Mouse (Mus musculus) layer of hippocampus, postnatal 10 days (tissue): Measurements from ENCODE around the gene Wscd2. TPM values are rescaled to one million over a fixed set of nuclear protein-coding genes. Genes with fewer than 3 reads are reported as not detected.

Experiments
- DNase-seq, 2 experiments: peaks; one replicate each; pipeline ENCODE4 v3.0.0; 2021; ENCODE audit warnings: low spot score in 2 of 2
- total RNA-seq, 2 experiments: library from RNA; stranded (reverse); gene quantifications; 2 replicates each; pipeline ENCODE4 v1.2.3; 2021

Wscd2 gene
- total RNA-seq, 2 experiments from 2014 or later = 58.0 to 63.4 TPM

DNA sequence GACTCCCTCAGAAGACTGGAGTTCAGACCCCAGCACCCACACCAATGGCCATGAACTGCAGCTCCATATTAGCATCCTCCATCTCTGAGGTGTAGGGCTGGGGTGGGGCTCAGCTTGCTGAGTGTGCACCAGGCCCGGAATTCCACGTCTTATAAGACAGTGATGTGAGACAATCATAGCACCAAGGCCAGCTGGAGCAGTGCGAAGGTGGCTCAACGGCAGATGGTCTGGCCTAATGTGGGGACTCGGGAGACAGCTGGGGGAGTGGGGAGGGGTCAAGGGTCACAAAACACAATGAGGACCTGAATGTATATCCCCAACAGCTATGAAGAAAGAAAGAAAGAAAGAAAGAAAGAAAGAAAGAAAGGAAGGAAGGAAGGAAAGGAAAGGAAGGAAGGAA lies 9.7 kb upstream of the Wscd2 start:
- no peak for DNase-seq

DNA sequence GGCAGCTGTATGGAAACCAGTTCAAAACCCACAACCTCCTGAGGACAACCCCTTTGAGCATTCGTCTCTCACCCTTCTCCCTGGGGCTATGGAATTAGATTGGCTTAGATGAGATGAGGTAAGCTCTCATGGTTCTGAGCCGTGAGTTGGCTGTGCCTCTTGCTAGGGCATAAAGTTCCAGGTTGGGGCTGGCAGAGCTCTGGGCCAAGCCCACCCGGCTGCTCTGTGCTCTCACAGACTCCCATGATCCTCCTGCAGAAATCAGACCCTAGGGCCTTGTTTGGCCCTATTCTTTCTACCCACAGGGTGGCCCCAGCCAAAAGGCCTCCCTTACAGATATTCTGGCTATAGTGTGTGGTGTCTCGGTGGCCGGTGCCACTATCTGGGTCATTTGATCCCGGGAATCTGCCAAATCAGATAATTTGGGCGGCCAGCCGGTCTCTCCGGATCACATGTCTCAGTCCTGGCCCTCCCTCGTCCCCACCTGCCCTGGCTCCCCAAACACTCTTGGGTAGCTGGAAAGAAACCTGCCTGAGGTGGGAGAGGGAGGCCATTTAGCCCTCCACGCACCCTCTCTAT lies 4.5 kb upstream of the Wscd2 start:
- DNase-seq = no peak

DNA sequence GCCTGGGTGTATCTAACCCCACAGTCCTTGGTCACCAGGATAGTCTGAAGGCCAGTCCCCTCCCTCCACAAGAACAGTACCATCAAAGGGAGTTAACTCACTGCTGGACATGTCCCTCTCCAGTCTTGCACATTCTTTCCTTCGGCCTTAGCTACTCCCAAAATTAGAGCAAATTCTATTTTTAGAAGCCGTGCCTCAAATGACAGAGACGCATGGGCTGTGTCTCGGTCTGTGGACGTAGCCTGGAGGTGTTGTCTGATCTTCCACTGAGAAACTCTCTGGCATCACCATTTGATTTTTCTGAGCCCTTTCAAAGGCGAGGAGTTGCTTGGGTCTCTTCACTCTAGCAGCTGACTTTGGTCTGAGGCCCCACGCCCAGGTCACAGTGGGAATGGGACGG lies 2.3 kb upstream of the Wscd2 start:
- DNase-seq = no peak

DNA sequence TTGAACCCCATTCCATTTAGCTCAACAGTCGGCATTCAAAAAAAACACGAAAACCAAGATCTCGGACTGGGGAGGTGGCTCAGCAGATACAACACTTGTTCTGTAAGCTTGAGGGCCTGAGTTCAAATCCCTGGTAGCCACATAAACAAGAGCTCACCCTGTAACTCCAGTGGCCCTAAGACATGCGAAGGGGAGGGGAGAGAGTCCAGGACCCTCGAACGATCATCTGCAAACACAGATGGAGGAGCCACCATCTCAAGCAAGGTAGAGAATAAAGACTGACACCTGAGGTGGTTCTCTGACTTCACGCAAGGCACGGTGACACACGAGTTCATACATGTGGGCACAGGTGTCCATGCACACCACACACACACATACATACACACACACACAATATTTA lies 516 bp upstream of the Wscd2 start:
- no peak for DNase-seq

DNA sequence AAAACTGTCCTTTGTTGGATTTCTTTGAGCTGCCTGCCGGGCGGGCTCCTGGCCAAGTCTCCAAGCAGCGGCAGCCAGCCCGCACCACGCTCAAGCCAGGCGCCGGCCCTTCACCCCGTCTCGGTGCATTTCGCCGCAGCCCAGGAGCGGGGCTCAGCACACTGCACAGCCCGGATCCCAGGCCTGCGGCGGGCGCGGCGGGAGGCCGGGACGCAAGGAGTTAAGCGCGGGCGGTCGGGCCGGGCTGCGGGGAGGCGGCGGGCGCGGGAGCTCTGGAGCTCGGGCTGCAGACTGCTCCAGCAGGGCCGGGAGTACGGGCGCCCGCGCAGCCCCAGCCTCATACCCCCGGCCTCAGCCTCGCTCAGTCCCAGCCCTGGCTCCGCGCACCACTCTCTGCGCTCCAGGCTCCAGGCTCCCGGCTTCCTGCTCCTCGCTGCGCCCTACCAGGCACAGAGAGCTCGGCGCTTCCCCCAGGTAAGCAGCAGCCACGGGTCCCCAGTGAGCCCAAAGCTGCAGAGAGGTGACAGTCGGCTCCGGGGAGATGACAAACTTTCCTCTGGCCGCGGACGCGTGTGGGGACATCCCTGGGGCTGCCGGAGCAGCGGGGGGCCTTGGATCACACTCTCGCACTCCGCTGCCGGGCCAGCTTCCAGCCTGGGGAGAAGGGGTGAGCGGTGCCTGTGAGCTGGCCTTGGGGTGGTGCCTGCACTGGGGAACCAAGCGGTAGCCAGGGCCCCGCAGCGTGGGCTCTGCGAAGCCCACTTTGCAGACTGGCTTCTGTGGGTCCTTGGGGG lies 531 bp downstream of the Wscd2 start:
- DNase-seq = peak; percentile 62 to 79

DNA sequence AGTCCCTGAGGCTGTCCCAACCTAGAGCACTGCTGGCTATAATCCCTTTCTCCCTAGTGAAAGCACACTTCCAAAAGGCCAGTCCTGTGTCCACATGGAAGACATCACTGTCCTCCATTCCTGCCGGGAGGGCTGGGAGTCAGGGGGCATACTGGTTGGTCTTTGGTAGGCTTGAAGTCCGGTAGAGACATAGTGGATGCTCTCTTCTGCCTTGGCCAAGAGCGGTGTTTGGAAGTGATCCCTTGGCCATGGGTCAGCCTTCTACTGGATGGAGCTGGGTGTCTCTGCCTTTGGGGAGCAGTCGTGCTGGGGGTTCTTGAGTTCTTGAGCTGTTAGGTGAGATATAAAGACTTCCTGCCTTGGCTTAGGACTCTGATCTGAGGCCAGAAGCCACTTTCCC lies 1.4 kb downstream of the Wscd2 start:
- DNase-seq = no peak

DNA sequence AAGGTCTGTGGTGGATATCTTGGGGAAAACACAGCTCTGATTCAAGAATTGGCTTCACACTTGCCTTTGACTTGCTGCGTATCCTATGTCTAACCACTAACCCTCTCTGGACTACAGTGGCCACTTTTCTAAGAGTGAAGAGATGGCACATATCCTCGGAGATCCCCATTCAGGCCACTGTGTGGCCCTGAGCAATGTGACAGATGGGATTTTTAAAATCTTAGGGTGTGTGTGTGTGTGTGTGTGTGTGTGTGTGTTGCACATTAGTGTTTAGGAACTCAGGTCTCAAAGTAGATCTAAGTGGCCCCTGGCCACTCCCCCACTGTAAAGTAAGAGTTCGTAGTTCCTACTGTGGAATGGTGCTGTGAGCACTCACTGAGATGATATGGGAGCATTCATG lies 1.9 kb downstream of the Wscd2 start:
- DNase-seq = no peak

DNA sequence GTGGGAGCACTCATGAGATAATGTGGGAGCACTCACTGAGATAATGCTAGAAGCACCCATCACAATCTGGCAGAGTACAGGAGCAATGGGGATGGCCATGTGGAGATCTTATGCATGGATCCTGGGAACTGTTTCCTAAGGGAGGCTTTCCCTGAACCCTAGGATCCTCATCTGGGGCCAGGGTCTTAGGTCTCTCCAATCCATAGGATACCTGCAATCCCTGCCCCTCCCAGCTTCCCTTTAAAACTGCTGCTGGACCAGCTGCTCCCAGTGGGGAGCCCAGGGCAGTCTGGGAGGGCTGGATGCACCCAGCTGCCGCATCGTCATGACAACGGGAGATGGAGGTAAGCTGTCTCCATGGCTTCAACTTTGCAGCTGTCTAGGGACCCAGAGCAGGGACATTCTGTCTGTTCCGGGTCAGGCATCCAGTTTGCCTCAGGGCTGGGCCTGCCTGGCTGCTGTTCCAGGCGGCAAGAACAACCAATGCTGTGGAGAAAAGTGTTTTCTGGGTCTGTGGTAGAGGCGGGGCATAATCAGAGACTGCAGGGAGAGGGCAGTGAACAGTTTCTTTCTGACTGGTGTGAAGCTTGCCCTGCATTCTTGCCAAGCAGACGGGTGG lies 2.4 kb downstream of the Wscd2 start:
- DNase-seq = peak; percentile 49 to 52

DNA sequence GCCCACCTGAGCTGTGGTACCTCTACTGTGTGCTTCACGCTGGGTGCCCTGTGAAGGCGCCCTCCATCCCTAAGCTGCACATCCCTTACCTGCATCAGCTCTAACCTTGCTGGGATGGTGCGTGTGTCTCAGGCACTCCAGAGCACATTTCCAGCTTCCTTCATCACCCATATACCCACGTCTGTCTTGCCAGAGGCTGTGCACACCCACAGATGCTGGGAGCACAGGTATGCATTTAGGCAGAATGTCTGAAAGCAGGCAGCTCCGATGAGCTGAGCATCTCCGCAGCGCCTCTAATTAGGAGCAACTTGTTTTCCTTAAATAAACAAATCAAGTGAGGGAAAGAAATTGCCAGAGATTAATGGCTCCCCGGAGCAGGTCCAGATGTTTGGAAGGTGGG lies 3.9 kb downstream of the Wscd2 start:
- DNase-seq = no peak

DNA sequence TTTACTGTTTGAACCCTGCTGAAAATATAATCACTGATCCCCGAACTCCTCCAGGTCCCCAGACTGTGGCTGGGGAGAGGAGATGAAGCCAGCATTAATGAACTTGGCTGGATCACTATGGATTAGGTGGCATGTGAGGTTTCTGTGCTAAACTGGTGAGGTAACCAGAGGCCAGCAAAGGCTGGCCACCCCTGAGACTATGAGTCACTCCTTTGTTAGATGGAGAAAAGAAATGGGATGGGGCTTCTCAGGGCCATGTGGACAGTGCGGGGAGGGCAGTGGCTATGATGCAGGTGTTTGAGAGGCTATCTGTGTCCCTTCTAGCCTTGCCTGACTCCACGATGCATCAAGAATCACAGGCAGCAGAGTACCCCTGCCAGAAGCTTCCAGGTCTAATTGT lies 6.8 kb downstream of the Wscd2 start:
- no peak for DNase-seq

DNA sequence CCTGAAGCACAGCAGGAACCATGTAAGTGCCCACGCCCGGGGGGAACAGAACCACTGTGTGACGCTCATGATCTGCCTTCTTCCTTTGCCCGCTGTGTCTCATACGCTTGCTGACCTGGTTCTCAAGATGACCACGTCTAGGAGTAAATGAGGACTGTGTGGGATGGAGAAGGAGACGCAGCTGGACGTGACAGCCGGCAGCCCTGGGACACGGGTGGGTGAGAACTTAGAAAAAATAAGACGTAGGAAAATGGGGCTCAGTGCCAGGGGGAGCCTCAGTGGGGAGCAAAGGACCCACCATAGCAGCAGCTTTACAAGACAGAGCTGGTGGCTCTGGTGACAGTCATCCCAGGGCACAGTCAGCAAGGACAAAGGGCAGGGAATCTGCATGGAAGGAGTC lies 9.3 kb downstream of the Wscd2 start:
- no peak for DNase-seq

DNA sequence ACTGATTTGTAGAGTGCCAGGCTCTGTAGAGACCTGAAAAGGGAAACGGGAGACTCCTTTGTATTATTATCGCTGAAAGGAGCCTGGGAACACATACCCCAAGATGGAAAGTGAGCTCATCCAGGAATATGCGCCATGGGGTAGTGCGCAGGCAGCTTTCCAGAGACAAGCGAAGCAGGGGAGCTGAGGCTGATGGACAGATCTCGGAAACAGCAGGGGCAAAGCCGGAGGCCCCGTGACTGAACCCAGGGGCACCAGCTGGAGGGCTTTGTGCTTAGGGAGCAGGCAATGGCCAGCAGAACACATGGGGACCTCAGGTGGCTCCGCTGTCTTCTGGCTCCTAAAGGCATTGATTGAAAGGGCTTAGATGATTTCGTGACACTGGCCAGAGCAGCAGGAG lies 13.1 kb downstream of the Wscd2 start:
- peak in 1 of 2 experiments; percentile 39 for DNase-seq

DNA sequence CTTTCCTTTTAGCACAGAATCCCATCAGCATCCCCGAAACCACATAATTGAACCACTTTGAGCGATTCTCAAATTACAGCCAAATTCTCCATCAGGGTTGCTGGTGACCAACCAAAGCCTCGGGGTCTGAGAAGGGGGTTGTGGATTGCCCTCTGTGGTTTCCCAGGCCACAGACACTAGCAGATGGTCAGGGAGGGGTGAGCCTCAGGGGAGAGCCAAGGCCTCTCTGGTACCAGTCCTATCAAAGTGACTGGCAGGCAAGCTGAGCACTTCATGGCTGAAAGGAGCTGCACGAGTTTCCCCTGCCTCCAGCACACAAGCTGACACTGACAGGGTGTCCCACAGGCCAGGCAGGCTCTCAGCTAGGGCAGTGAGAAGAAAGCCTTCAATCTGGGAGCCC lies 14.5 kb downstream of the Wscd2 start:
- no peak for DNase-seq

DNA sequence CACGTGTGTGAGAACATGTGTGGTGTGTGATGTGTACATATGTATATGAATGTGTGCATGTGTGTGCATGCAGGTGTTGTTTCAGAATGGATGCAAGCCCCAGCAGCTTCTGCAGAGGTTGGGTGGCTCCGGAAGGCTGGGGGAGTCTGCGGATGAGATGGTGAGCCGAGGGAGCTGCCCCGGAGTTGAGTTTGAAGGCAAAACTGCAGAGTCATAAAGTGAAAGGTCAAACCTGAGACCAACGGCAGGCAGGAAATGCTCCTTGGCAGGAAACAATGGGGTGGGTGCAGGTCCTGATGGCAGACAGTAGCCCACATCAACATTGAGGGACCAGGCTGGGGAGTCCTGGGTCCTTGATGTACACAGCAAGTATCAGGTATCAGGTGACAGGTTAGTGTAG lies 15.9 kb downstream of the Wscd2 start:
- no peak for DNase-seq

DNA sequence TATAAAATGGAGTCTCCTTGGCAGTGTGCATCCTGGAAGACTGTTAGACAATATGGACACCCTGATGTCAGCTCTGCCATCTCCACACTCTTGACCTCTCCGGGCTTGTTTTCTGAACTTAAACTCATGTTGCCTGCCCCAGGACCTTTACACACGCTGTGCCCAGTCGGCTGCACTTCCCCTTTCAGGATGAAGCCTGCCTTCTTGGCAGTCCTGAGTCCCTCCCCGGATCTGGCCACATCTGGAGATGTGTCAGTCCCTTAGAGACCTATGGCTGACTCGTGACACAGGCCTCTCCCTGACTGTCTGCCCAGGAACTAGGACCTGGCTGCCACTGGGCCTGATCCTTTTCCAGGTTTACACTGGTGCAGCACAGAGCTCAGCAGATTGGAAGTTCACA lies 16.6 kb downstream of the Wscd2 start:
- no peak for DNase-seq

DNA sequence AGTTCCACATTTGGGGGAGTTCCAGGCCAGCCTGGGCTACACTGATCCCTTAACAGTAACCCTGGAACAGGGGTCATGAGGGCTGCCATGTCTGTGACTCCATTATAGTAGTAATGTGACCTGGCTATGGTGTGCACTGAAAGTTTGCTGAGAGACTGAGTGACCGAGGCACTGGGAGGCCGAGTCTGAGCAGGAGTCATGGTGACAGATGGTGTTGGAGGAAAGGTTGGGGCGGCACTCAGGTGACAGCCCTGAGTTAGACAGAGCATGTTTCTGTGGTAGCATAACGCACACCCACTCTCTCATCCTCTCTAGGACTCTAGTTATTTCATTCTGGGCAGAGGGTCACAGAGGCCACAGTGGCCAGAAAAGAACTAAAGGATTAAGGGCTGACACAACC lies 19.0 kb downstream of the Wscd2 start:
- no peak for DNase-seq

DNA sequence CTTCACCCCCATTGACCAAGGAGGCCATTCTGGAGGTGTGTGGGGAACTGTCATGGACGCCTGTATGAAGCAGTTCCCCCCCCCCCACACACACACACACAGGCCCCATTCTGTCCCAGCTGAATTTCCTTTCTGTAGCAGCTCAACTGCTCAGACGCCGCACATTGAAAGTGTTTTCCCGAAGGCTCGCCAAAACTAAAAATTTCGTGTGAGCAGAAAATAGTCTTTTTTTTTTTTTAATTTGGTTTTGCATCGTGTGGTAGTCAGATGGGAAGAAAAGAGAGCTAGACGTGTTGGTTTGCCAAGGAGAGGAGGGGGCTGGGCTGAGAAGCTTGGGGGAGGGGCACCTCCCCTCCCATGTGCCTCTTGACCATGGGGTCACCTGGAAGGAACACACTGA lies 23.5 kb downstream of the Wscd2 start:
- DNase-seq = no peak

DNA sequence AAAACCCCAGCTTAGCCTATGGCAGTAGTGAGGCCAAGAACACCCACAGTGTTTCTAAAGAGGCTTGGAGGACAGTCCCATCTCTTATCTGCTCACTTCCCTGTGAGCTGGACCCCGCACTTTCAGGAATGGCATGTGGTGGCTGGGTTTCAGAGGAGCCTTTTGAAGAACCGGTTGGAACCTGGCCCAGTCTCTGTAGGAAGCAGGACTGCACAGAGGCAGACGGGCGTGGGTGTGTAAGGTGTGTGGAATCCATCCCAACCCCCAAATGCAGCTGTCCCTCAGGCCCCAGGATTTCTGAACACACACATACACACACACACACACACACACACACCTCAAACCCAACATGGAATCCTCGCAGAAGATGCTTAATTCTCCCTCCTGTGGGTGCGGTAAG lies 23.9 kb downstream of the Wscd2 start:
- no peak for DNase-seq

DNA sequence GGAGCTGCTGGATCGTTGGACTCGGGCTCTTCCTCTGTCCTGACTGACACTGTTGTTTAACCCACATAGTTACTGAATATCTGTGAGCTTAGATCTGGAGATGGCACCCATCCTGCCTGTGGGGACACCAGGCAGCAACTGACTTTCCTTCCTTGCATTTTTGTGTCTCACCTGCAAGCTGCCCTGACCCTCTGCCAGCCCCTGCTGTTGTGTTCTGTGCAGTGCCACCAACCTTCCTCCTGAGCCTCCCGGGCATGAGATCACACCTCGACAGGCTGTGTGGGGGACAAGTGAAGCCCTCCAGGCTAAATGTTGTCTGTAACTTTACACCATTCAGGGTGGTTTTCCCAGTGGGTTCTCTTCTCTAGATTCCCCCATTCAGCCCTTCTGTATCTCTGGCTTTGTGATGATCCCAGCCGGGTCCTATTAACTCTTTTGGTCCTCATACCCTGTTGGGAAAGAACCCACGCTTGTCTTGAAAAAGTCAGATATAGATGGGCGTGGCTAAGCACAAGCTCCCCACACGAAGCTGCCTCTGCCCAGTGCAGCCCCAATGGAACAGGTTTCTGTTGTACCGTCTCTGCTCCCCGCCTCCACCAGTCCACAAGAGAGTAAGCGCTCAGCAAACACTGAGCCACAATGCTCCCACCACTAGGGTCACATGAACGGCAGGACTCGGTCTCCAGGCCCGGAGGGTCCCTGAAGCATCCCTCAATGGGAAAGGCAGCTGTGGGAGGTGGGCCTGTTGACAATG lies 26.2 kb downstream of the Wscd2 start:
- DNase-seq = no peak

DNA sequence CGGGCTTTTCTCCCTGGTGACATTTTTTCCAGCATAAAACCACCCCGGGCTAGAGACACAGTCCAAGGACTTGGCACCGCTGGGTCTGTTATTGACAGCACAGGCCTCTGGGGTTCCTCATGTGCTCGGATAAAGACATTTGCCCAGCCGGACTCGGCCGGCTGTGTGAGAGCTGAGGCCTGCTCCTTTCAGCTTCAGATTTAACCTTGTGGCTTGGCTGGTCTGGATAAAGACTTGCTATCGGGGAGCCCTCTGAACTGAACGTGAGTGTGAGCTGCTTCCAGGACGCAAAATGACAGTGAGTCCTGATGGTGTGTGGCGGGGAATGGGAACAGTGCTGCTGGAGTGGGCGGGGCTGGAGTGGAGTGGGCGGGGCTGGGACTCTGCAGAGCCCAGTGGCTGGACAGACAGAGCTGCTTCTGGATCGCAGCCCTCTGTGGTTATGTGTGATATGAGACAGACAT lies 26.8 kb downstream of the Wscd2 start:
- no peak for DNase-seq

DNA sequence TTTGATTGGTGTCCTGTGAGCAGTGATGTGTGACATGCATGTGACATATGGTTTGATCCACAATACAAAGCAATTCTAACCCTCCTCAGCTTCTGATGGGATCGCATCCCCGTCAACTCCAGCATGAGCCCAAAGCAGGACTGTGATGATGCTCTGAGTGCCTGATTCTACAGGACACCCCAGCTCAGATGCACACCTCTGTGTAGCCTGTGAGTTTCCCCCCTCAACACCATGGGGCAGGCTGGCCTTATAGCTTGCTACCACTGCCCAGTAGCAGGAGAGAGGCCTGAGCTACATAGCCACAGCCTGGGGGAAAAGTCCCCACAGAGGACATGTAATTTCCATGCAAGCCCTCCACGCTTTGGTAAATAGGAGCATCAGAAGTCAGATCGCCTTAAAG lies 27.3 kb downstream of the Wscd2 start:
- no peak for DNase-seq

DNA sequence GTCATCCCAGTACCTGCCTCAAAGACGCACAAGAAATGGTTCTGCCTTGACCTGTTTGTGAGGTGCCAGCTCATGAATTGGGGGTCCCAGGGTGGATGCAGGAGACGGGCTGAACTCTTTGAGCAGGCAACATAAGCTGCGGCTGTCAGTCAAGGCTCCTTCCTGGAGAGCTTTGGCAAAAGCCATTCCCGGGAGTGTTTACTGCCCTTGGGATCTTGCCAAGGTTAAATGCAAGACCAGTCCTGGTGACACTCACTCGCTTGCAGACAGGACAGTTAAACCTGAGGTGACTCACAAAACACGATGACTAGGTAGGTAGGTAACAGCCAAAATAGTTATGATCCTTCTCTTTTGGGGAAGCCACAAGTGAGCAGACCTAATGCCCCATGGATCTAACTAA lies 30.9 kb downstream of the Wscd2 start:
- no peak for DNase-seq
